Comparison of ENCODE assay signal across 8 mouse cellular contexts in genomic region chr19:10457484-10457800, GRCm38 (mm10). TPM values are rescaled to one million over a fixed set of nuclear protein-coding genes. Genes with fewer than 3 reads are reported as not detected.
DNase-seq lines count a peak whose midpoint lies in the region; ATAC-seq and TF ChIP-seq lines count a peak whose summit lies in the region.

No protein-coding gene starts in this region.

- H3K4me1 ChIP-seq in heart, embryonic 13.5 days = peaks cover 26% of the 10 kb centered on the region
- H3K4me1 ChIP-seq in kidney, postnatal 0 days (replicated peaks; ENCODE audit: insufficient read depth, low read length) = peaks cover 4% of the 10 kb centered on the region; the same call in 1 of the 2 replicates
- peaks cover 6% of the 10 kb centered on the region for H3K4me1 ChIP-seq in lung, postnatal 0 days (ENCODE audit: insufficient read depth, low read depth, low read length)

- ATAC-seq in heart, embryonic 13.5 days (ENCODE audit: extremely low read depth, insufficient number of reproducible peaks, low FRiP score, low TSS enrichment) = peak; percentile 45; the same call in 1 of the 2 replicates
- peak; percentile 80 for ATAC-seq in kidney, postnatal 0 days (replicated peaks; ENCODE audit: low FRiP score, low read depth)
- peak; percentile 73 for ATAC-seq in lung, postnatal 0 days

- peak overlapping the region; percentile 56 for H3K4me3 ChIP-seq in heart, embryonic 13.5 days
- peak overlapping the region; percentile 42 for H3K4me3 ChIP-seq in kidney, postnatal 0 days (replicated peaks; ENCODE audit: low read depth, low read length)
- H3K4me3 ChIP-seq in lung, postnatal 0 days (ENCODE audit: low read depth, low read length) = peak overlapping the region; percentile 41

- H3K9me3 ChIP-seq in heart, embryonic 13.5 days = no peaks in the 10 kb centered on the region
- no peaks in the 10 kb centered on the region for H3K9me3 ChIP-seq in kidney, postnatal 0 days (replicated peaks; ENCODE audit: low read length)
- no peaks in the 10 kb centered on the region for H3K9me3 ChIP-seq in lung, postnatal 0 days (ENCODE audit: low read length)

- no peaks in the 10 kb centered on the region for H3K36me3 ChIP-seq in heart, embryonic 13.5 days
- H3K36me3 ChIP-seq in kidney, postnatal 0 days (ENCODE audit: insufficient read depth, low read length) = no peaks in the 10 kb centered on the region
- no peaks in the 10 kb centered on the region for H3K36me3 ChIP-seq in lung, postnatal 0 days (ENCODE audit: insufficient read depth, low read length)

- H3K9ac ChIP-seq in heart, embryonic 13.5 days = peak overlapping the region; percentile 61
- H3K9ac ChIP-seq in kidney, postnatal 0 days (ENCODE audit: low read depth, low read length) = 0 out of 2 replicates have a peak overlapping the region, but pooled peaks have one; percentile 0
- H3K9ac ChIP-seq in lung, postnatal 0 days (replicated peaks; ENCODE audit: low read depth) = no peak overlapping the region

- H3K4me2 ChIP-seq in heart, embryonic 13.5 days = peak overlapping the region; percentile 74
- H3K4me2 ChIP-seq in kidney, postnatal 0 days (ENCODE audit: low read length) = peak overlapping the region; percentile 75
- peak overlapping the region; percentile 72 for H3K4me2 ChIP-seq in lung, postnatal 0 days (replicated peaks; ENCODE audit: low read depth, low read length)

- peaks cover 99% of the 10 kb centered on the region for H3K27me3 ChIP-seq in heart, embryonic 13.5 days (replicated peaks)
- peaks cover 26% of the 10 kb centered on the region for H3K27me3 ChIP-seq in kidney, postnatal 0 days (ENCODE audit: insufficient read depth, low read length)
- peaks cover 29% of the 10 kb centered on the region for H3K27me3 ChIP-seq in lung, postnatal 0 days (replicated peaks; ENCODE audit: insufficient read depth, low read length)

- intact Hi-C loops in left cerebral cortex, postnatal 14 days (cut with DNase I) = no loop called here

- no peak for TF ChIP-seq EP300 in lung, postnatal 0 days (IDR thresholded peaks at IDR 0.05)

- TF ChIP-seq CTCF in kidney, postnatal 0 days (IDR thresholded peaks at IDR 0.05; ENCODE audit: low read depth) = no peak
- TF ChIP-seq CTCF in lung, postnatal 0 days (IDR thresholded peaks at IDR 0.05) = no peak

- peak; percentile 55 to 68 for DNase-seq in left cerebral cortex, postnatal 14 days (ENCODE audit: low spot score in 2 of 2)
- no peak for DNase-seq in left cerebral cortex, adult 8-10 months (ENCODE audit: low spot score in 2 of 2)
- peak; percentile 64 for DNase-seq in brain, embryonic 18.5 days (ENCODE audit: low read depth, low spot score)
- DNase-seq in kidney, postnatal 0 days (ENCODE audit: low spot score) = peak; percentile 84
- DNase-seq in lung, postnatal 0 days (ENCODE audit: low spot score) = peak; percentile 76
- peak; percentile 96 for DNase-seq in retina, postnatal 1 day
- DNase-seq in c-Kit-positive CD71-positive TER-119-positive erythroid progenitor cells, embryonic 14.5 days (ENCODE audit: low spot score) = no peak

- under 1% methylated on average over 33 of the region's 34 CpGs for WGBS in heart, embryonic 13.5 days
- WGBS in kidney, postnatal 0 days = 0% methylated on average over 33 of the region's 34 CpGs
- WGBS in lung, postnatal 0 days = under 1% methylated on average over 28 of the region's 34 CpGs

- no peak overlapping the region for H3K27ac ChIP-seq in heart, embryonic 13.5 days (replicated peaks)
- H3K27ac ChIP-seq in kidney, postnatal 0 days = no peak overlapping the region
- H3K27ac ChIP-seq in lung, postnatal 0 days (ENCODE audit: low read length) = no peak overlapping the region

RNA-seq across cellular contexts. Expression of gene Lrrc10b, which starts 0.2 kb away (rescaled TPM):
- 10 to 100 TPM in 1 of 2 experiments, 1 to 10 TPM in 1; 8.8 to 12.7 TPM for total RNA-seq in left cerebral cortex, postnatal 14 days (2021)
- 10 to 100 TPM; 49.9 to 67.8 (median 54.8) TPM for total RNA-seq in left cerebral cortex, adult 8-10 months (2022)
- 0.09 and 0.11 TPM in 2 replicates for polyA plus RNA-seq in heart, embryonic 13.5 days (2015; fragmentation: Nextera tagmentation; extraction: Ambion mirVana)
- polyA plus RNA-seq in kidney, postnatal 0 days (2015; fragmentation: Nextera tagmentation; extraction: Ambion mirVana) = 0.80 and 0.84 TPM in 2 replicates
- 3.7 and 3.9 TPM in 2 replicates for polyA plus RNA-seq in lung, postnatal 0 days (2015; fragmentation: Nextera tagmentation; extraction: Ambion mirVana)

RNA-seq across cellular contexts. Expression of gene Ppp1r32, which starts 25.3 kb away (rescaled TPM):
- 1 to 10 TPM in 1 of 2 experiments, under 1 TPM in 1; 0.89 to 1.0 TPM for total RNA-seq in left cerebral cortex, postnatal 14 days (2021)
- total RNA-seq in left cerebral cortex, adult 8-10 months (2022) = 1 to 10 TPM; 1.0 to 3.1 (median 1.7) TPM
- polyA plus RNA-seq in heart, embryonic 13.5 days (2015; fragmentation: Nextera tagmentation; extraction: Ambion mirVana) = 0.10 and 0.19 TPM in 2 replicates
- not detected in 2 replicates for polyA plus RNA-seq in kidney, postnatal 0 days (2015; fragmentation: Nextera tagmentation; extraction: Ambion mirVana)
- polyA plus RNA-seq in lung, postnatal 0 days (2015; fragmentation: Nextera tagmentation; extraction: Ambion mirVana) = 2.6 and 2.9 TPM in 2 replicates

Comparison
In these comparisons a context has a peak if more than half of its experiments do, and no peak if none do; other contexts are left out.
1. DNase-seq: peak in left cerebral cortex, postnatal 14 days (2 of 2), brain, embryonic 18.5 days (single experiment), kidney, postnatal 0 days (single experiment), lung, postnatal 0 days (single experiment) and retina, postnatal 1 day (single experiment); none in left cerebral cortex, adult 8-10 months (0 of 2) and c-Kit-positive CD71-positive TER-119-positive erythroid progenitor cells, embryonic 14.5 days (single experiment).
2. Peak in every context shown above with its lines, with median percentiles within 50 percentile points of each other: ATAC-seq, H3K4me2 ChIP-seq and H3K4me3 ChIP-seq.